Mouse (Mus musculus) induced T-regulatory cell, adult 2 months (primary cell): ENCODE data around the gene Kcnq2.

Source experiments
- DNase-seq: peaks from one replicate; pipeline ENCODE4 v3.0.0-alpha.2; 2012; ENCODE audit warnings: low read depth

The Kcnq2 gene

GRCm38 (mm10) chr2:181147546-181148317, 12.6 kb upstream of the Kcnq2 start:
- peak; percentile 26 for DNase-seq

- no peak for DNase-seq
These were observed 12.0 kb upstream of the Kcnq2 start for GRCm38 (mm10) chr2:181146976-181147545.

GRCm38 (mm10) chr2:181144675-181145074, 9.6 kb upstream of the Kcnq2 start:
- no peak for DNase-seq

GRCm38 (mm10) chr2:181143509-181144276, 8.6 kb upstream of the Kcnq2 start:
- DNase-seq: no peak

GRCm38 (mm10) chr2:181142703-181143135, 7.6 kb upstream of the Kcnq2 start:
- DNase-seq: no peak

- no peak for DNase-seq
These were observed 4.6 kb upstream of the Kcnq2 start for GRCm38 (mm10) chr2:181139641-181140193.

GRCm38 (mm10) chr2:181136934-181137333, 1.8 kb upstream of the Kcnq2 start:
- peak; percentile 5 for DNase-seq

GRCm38 (mm10) chr2:181135446-181135818, 332 bp upstream of the Kcnq2 start:
- DNase-seq: no peak

GRCm38 (mm10) chr2:181133837-181134590, 1.1 kb downstream of the Kcnq2 start:
- DNase-seq: no peak

- no peak for DNase-seq
These were observed 4.9 kb downstream of the Kcnq2 start for GRCm38 (mm10) chr2:181130245-181130644.

- DNase-seq: no peak
These were observed 6.1 kb downstream of the Kcnq2 start for GRCm38 (mm10) chr2:181128963-181129362.

- no peak for DNase-seq
These were observed 7.3 kb downstream of the Kcnq2 start for GRCm38 (mm10) chr2:181127786-181128185.

GRCm38 (mm10) chr2:181125726-181126455, 9.2 kb downstream of the Kcnq2 start:
- no peak for DNase-seq

- no peak for DNase-seq
These were observed 12.5 kb downstream of the Kcnq2 start for GRCm38 (mm10) chr2:181122642-181123041.

GRCm38 (mm10) chr2:181120922-181121449, 14.1 kb downstream of the Kcnq2 start:
- DNase-seq: no peak

- DNase-seq: no peak
These were observed 15.1 kb downstream of the Kcnq2 start for GRCm38 (mm10) chr2:181119952-181120351.

GRCm38 (mm10) chr2:181116436-181116835, 18.7 kb downstream of the Kcnq2 start:
- DNase-seq: no peak

- no peak for DNase-seq
These were observed 19.7 kb downstream of the Kcnq2 start for GRCm38 (mm10) chr2:181115367-181115766.

- DNase-seq: no peak
These were observed 21.2 kb downstream of the Kcnq2 start for GRCm38 (mm10) chr2:181113762-181114361.

GRCm38 (mm10) chr2:181111665-181112064, 23.4 kb downstream of the Kcnq2 start:
- DNase-seq: no peak
